Mouse (Mus musculus): Measurements from ENCODE around the gene Wscd1.

GRCm38 (mm10) chr11:71756325-71756724, 6.6 kb downstream of the Wscd1 start:
- no peak for TF ChIP-seq POLR2A (IDR thresholded peaks at IDR 0.05; ENCODE audit: borderline replicate concordance, extremely low read depth, low read depth, low read length)
- no peak for TF ChIP-seq CTCF (IDR thresholded peaks at IDR 0.05; ENCODE audit: insufficient read depth, low read length)
